Mouse (Mus musculus) c-Kit-positive CD71-negative TER-119-negative erythroid progenitor cells, embryonic 14.5 days (primary cell): Measurements from ENCODE around the gene Rplp2.
"Not testable (repeated sequence)": the region's sequence is repeated elsewhere in the genome, so short reads cannot be mapped to it uniquely, and the experiment has no call there.

ENCODE experiments used
- DNase-seq: peaks from one replicate; pipeline ENCODE4 v3.0.0-alpha.2; 2013; ENCODE audit warnings: low read depth

The Rplp2 gene

GRCm38 (mm10) chr7:141443828-141444237 is 3.3 kb upstream of the Rplp2 start, which contains the start of gene Pidd1:
TSS of gene Pidd1 (minus strand) at chr7:141444025.
- DNase-seq, result peak; percentile 64

GRCm38 (mm10) chr7:141446374-141446773 is 796 bp upstream of the Rplp2 start:
- DNase-seq, result not testable (repeated sequence)

- DNase-seq, result no peak
Measured at GRCm38 (mm10) chr7:141451928-141452327, 4.8 kb downstream of the Rplp2 start.

GRCm38 (mm10) chr7:141453636-141454035 is 6.5 kb downstream of the Rplp2 start:
- no peak for DNase-seq

DNA sequence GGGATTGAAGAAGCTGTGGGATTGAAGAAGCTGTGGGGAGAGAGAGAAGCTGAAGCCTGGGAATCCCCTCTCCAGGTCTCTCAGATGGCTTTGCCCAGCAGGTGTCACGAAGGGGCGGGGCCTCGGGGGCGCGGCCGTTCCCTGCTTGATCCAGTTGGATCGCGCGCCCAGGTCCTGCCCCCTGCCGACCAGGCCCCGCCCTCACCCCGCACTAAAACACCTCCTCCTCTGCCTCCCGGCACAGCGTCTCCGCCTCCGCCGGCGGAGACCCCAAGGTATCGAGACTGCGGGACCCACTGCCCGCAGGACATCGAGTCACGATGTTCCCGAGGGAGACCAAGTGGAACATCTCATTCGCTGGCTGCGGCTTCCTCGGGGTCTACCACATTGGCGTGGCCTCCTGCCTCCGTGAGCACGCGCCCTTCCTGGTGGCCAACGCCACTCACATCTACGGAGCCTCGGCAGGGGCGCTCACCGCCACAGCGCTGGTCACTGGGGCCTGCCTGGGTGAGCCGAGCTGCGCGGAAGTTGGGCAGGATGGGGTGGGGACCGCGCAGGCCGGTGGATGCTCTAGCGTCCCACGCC is 7.9 kb downstream of the Rplp2 start, which contains the start of gene Pnpla2:
Gene Pnpla2 (plus strand): TSS at position 232 of the 585 bp plus-strand sequence.
- DNase-seq, result peak; percentile 89

GRCm38 (mm10) chr7:141455610-141456314 is 8.6 kb downstream of the Rplp2 start:
- no peak for DNase-seq

DNA sequence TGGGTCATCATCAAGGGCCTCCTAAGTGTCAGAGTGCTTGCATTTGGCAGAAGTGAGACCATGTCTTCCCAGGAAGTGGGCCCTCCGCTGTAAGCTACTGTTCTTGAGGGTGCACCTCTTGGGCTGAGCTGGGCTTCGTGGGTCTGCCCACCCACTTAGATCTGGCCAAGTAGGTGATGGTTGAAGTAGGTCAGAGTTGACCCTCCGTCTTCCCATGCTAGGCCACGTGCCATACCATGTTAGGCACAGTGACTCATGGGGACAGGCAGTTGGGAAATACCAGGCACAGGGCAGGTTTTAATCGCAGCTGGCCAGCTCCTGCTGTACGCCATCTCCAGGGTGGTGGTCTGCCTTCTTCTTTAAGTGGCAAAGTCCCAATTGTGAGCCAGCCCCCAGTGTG is 9.6 kb downstream of the Rplp2 start:
- no peak for DNase-seq

DNA sequence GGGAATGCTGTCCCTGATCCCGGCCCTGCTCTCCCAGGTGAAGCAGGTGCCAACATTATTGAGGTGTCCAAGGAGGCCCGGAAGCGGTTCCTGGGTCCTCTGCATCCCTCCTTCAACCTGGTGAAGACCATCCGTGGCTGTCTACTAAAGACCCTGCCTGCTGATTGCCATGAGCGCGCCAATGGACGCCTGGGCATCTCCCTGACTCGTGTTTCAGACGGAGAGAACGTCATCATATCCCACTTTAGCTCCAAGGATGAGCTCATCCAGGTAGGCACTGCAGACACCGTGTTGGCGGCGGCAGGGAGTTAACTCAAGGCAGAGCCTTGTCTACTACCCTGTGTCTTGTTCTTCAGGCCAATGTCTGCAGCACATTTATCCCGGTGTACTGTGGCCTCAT is 10.1 kb downstream of the Rplp2 start:
- DNase-seq, result no peak

GRCm38 (mm10) chr7:141457986-141458660 is 11.0 kb downstream of the Rplp2 start:
- DNase-seq, result no peak

DNA sequence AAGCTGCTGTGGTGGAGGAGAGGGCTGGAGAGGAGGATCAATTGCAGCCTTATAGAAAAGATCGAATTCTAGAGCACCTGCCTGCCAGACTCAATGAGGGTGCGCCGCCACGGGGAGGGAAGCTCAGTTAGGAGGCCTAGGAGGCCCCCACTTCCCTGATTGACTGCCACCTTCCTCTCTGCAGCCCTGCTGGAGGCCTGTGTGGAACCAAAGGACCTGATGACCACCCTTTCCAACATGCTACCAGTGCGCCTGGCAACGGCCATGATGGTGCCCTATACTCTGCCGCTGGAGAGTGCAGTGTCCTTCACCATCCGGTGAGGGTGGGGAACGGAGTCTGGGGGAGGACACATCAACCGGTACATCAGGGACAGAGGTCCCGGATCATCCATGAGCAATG is 11.5 kb downstream of the Rplp2 start:
- no peak for DNase-seq

DNA sequence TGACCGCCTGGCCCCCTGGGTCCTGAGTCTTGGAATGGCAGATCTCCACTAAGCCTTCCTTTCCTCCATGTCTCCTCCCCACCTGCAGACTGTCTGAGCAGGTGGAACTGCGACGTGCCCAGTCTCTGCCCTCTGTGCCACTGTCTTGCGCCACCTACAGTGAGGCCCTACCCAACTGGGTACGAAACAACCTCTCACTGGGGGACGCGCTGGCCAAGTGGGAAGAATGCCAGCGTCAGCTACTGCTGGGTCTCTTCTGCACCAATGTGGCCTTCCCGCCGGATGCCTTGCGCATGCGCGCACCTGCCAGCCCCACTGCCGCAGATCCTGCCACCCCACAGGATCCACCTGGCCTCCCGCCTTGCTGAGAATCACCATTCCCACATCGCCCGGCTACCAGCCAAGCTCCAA is 12.1 kb downstream of the Rplp2 start:
- DNase-seq, result no peak

GRCm38 (mm10) chr7:141460001-141460390 is 12.8 kb downstream of the Rplp2 start:
- DNase-seq, result no peak

DNA sequence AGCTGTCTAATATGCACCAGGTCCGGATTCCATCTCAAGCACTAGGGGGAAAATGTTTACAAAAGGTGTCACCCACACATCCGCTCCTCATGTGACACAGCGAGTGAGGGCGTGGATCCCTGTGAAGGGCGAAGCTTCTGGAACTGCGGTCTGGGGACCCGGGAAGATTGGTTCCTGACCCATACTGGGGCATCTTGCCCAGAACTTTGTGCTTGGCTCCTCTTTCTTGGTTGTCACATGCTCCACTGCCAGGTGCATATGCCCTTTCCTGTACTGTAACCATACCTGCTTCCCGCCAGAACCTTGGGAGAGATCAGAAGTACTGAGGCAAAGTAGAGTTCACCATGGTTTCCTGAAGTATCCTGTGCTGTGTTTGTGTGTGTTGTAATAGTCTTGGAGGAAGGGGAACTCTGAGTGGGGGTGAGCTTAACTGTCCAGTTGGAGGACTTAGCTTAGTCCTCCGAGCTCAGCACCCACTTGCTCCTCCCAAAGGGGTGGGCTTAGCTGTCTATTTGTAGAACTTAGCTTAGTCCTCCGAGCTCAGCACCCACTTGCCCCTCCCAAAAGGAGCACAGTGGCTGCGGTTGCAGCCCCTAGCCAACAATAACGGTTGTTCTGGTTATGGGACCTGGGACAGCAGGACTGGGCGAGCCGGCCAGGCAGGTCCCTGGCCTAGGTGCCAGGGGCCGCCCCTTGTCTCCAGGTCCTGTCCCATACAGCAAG is 13.4 kb downstream of the Rplp2 start, which contains the start of gene Cracr2b:
Gene Cracr2b (plus strand): TSS at position 704 of the 723 bp plus-strand sequence.
- DNase-seq, result no peak

- no peak for DNase-seq
Measured at GRCm38 (mm10) chr7:141461521-141462332, 14.6 kb downstream of the Rplp2 start.

DNA sequence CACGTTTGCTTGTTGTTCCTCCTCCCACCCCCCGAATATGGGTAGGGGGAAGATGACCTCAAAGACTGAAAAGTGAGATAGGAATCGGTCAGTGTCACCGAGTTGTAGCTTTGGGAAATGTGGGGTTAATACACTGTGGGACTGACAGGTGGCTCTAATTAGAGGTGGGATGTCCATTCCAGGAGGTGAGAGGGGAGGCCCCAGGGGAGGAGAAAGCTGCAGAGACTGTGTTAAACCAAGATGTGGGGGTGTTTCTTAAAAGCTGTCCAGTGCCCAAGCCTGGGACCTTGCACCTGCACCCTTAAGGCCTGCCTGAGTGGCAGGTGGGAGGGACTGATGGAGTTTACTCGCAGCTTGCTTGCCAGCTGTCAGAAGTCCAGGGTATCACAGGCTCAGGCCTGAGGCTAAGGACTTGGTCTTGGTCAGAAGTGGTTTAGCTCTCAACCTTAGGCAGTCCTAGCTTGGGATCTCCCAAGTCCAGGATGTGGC is 15.2 kb downstream of the Rplp2 start:
- no peak for DNase-seq

DNA sequence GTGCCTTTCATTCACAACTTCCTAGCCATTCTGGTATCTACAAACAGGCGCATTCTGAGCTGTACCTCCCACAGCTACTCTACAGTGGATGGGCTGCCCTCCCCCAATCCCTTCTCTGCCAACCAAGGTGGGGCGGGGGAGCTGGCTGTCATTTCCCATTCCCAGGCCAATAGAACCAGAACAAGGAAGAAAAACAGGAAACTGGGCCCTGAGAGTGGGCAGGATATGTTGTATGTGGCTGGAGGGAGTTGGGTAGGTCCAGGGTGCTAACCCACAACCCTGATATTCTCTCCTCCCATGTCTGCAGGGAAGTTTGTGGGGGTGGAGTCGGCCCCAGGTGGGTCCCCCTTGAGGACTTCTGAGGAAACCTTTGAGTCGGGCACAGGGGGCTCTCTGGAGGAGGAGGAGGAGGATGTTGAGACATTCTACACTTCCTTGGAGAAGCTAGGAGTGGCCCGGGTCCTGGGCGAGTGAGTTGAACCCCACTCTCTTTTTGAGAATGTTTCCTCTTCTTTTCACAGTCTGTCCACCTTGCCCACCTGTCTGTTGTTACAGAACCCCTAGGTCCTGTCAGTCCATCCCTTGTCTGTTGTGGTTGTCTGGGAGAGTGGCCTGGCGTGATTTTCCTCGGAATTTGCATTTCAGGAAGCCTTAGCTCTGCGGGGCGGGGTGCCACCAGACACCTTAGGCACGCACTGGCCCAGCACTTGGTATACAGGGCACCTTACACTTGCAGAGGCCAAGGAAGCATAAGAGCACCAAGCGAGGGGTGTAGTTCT is 16.8 kb downstream of the Rplp2 start:
- DNase-seq, result no peak

- no peak for DNase-seq
Measured at GRCm38 (mm10) chr7:141464603-141465201, 17.5 kb downstream of the Rplp2 start.

DNA sequence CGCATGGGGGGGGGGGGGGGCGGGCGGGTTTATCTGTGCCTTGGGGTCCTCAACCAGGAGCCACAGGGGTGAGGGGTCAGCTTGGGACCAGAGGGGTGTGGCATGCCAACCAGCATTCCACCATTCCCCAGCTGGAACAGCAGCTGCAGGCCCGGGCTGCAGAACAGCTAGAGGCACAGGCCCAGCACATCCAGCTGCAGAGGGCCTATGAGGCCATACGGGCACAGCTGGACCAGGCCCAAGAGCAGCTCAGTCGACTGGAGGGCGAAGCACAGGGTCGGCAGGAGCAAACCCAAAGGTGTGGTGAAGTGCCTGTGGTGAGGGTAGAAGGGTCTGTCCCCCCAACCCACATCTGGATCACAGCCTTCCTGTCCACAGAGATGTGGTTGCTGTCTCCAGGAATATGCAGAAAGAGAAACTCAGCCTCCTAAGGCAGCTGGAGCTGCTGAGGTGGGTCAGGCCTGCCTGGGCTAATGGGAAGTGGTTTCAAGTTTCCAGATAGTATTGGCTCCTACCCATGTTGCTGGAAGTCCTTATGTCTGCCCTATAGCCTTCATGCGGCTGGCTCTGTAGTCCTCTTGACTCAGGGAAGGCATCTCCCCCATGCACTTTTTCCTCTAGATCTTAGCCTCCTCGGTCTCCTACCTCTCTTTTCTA is 18.3 kb downstream of the Rplp2 start:
- DNase-seq, result no peak

DNA sequence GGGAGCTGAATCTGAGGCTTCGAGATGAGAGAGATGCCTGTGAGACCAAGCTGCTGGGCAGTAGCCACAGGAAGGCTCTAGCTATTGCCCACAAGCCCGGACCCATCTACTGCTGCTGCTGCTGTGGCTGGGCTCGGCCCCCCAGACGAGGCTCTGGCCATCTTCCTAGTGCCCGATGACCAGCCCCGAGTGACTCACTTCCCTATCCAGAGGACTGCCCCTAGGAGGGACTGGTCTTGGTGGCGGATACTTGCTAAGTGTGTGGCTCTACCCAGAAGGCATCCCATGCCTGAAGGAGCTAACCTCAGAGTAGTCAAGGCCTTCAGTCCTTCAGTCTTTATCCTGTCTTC is 18.9 kb downstream of the Rplp2 start:
- no peak for DNase-seq
